Comparison of ENCODE assay signal across 22 mouse cellular contexts in the genomic region with DNA sequence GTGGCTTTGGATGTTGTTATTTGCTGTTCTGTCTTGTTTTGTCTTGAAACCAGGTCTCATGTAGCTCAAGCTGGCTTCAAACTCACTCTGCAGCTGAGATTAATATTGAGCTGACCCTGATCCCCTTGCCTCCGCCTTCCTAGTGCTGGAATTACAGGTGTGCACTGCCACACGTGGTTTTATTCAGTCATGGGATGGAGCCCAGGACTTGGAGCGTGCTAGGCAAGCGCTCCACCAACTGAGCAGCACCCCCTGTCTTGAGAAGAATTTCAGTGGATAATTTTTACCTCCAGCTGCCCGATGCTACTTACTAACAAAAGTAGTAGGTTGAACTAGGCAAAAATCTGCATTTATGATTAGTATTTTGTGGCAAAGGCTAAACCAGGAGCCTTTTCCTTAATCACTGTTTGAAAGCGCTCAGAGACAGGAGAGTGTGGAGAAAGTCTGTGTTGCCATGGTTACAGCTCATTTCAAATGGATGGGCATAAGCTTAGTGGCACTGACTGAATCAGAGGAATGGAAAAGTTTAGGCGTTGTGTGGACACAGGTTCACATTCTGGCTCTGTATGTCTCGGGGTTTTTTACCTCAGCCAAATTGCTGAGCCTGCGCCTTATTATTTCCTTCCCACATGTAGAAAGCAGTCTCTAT. TPM values are rescaled to one million over a fixed set of nuclear protein-coding genes. Genes with fewer than 3 reads are reported as not detected.
DNase-seq lines count a peak whose midpoint lies in the region; ATAC-seq lines count a peak whose summit lies in the region.
"Had no signal": no experiment of that assay in that cellular context is flagged by ENCODE, and none has a peak within 500 bp of the region (broad histone marks: within the 10 kb centered on the region; RNA-seq: fewer than 3 reads in every experiment).

No protein-coding gene starts in this region.

- no peaks in the 10 kb centered on the region for H3K4me1 ChIP-seq in hindbrain, embryonic 11.5 days (replicated peaks; ENCODE audit: control insufficient read depth, insufficient read depth, low read length)
- H3K4me1 ChIP-seq in hindbrain, embryonic 13.5 days (replicated peaks), result peaks cover 6% of the 10 kb centered on the region; the same call in 1 of the 2 replicates
- peaks cover 6% of the 10 kb centered on the region for H3K4me1 ChIP-seq in midbrain, embryonic 11.5 days (ENCODE audit: control insufficient read depth, insufficient read depth, low read length)
- H3K4me1 ChIP-seq in midbrain, embryonic 10.5 days, result peaks cover 14% of the 10 kb centered on the region

- DNase-seq in hindbrain, embryonic 11.5 days (ENCODE audit: low spot score), result peak; percentile 9
- no peak for DNase-seq in midbrain, embryonic 11.5 days (ENCODE audit: low spot score, missing footprints)
- DNase-seq in midbrain, embryonic 10.5 days (ENCODE audit: low spot score), result no peak
- DNase-seq in layer of hippocampus, adult 9-10 months (ENCODE audit: low spot score), result peak; percentile 46
- DNase-seq in telencephalon, adult 2 months (ENCODE audit: low read depth, low spot score), result peak; percentile 58
- no peak for DNase-seq in gastrocnemius, postnatal 4 days (ENCODE audit: low spot score in 2 of 2)
- DNase-seq: adrenal gland, postnatal 25 days; cerebellum, adult 9-10 months; gastrocnemius, postnatal 36 days; heart, postnatal 14 days; kidney, postnatal 4 days; liver; lung, adult 18-20 months had no signal

- H3K4me2 ChIP-seq in hindbrain, embryonic 11.5 days (replicated peaks; ENCODE audit: low read depth, low read length), result no peak overlapping the region
- H3K4me2 ChIP-seq in hindbrain, embryonic 13.5 days, result no peak overlapping the region
- no peak overlapping the region for H3K4me2 ChIP-seq in midbrain, embryonic 11.5 days
- H3K4me2 ChIP-seq: heart, embryonic 11.5 days; midbrain, embryonic 12.5 days had no signal

- no peak overlapping the region for H3K4me3 ChIP-seq in hindbrain, embryonic 11.5 days (ENCODE audit: low read depth, low read length)
- no peak overlapping the region for H3K4me3 ChIP-seq in hindbrain, embryonic 13.5 days
- H3K4me3 ChIP-seq in midbrain, embryonic 11.5 days (ENCODE audit: low read depth, low read length), result no peak overlapping the region
- H3K4me3 ChIP-seq in midbrain, embryonic 10.5 days, result no peak overlapping the region
- H3K4me3 ChIP-seq: midbrain, embryonic 12.5 days had no signal

- no peaks in the 10 kb centered on the region for H3K27me3 ChIP-seq in hindbrain, embryonic 11.5 days (ENCODE audit: control insufficient read depth, insufficient read depth, low read length)
- H3K27me3 ChIP-seq in hindbrain, embryonic 13.5 days, result peaks cover 6% of the 10 kb centered on the region
- no peaks in the 10 kb centered on the region; the same call in 1 of the 2 replicates for H3K27me3 ChIP-seq in midbrain, embryonic 11.5 days (ENCODE audit: control insufficient read depth, insufficient read depth, low read length)
- peaks cover 37% of the 10 kb centered on the region; the same call in 1 of the 2 replicates for H3K27me3 ChIP-seq in midbrain, embryonic 10.5 days (ENCODE audit: low read depth, poor library complexity, severe bottlenecking)

- WGBS in hindbrain, embryonic 11.5 days, result 67% methylated on average over 9 of the region's 9 CpGs
- 53% methylated on average over 9 of the region's 9 CpGs for WGBS in hindbrain, embryonic 13.5 days
- WGBS in midbrain, embryonic 11.5 days, result 40% methylated on average over 9 of the region's 9 CpGs
- 47% methylated on average over 9 of the region's 9 CpGs for WGBS in midbrain, embryonic 10.5 days

- H3K36me3 ChIP-seq in hindbrain, embryonic 11.5 days (ENCODE audit: control insufficient read depth, insufficient read depth, low read length), result no peaks in the 10 kb centered on the region
- no peaks in the 10 kb centered on the region for H3K36me3 ChIP-seq in hindbrain, embryonic 13.5 days
- H3K36me3 ChIP-seq in midbrain, embryonic 11.5 days (ENCODE audit: control insufficient read depth, insufficient read depth, low read length), result no peaks in the 10 kb centered on the region
- H3K36me3 ChIP-seq in midbrain, embryonic 10.5 days, result no peaks in the 10 kb centered on the region
- H3K36me3 ChIP-seq: midbrain, embryonic 12.5 days had no signal

- H3K27ac ChIP-seq in hindbrain, embryonic 11.5 days (ENCODE audit: low read depth, low read length), result no peak overlapping the region
- no peak overlapping the region for H3K27ac ChIP-seq in hindbrain, embryonic 13.5 days
- H3K27ac ChIP-seq in midbrain, embryonic 11.5 days (ENCODE audit: low read depth, low read length), result no peak overlapping the region
- no peak overlapping the region for H3K27ac ChIP-seq in midbrain, embryonic 10.5 days (replicated peaks)
- H3K27ac ChIP-seq: midbrain, embryonic 12.5 days had no signal

- ATAC-seq in hindbrain, embryonic 11.5 days (ENCODE audit: low FRiP score), result no peak
- ATAC-seq in hindbrain, embryonic 13.5 days (ENCODE audit: low FRiP score), result no peak
- peak; percentile 62; the same call in 1 of the 2 replicates for ATAC-seq in midbrain, embryonic 11.5 days (ENCODE audit: low FRiP score)
- ATAC-seq: activated CD4-positive, CD25-positive, alpha-beta regulatory T cell, adult 4 months; Patski had no signal

- H3K9me3 ChIP-seq in hindbrain, embryonic 11.5 days (ENCODE audit: control insufficient read depth, low read length), result no peaks in the 10 kb centered on the region
- no peaks in the 10 kb centered on the region for H3K9me3 ChIP-seq in hindbrain, embryonic 13.5 days
- H3K9me3 ChIP-seq in midbrain, embryonic 11.5 days (ENCODE audit: control insufficient read depth, low read length), result no peaks in the 10 kb centered on the region
- H3K9me3 ChIP-seq in midbrain, embryonic 10.5 days (replicated peaks), result no peaks in the 10 kb centered on the region
- H3K9me3 ChIP-seq: midbrain, embryonic 12.5 days had no signal

- H3K9ac ChIP-seq in hindbrain, embryonic 11.5 days (ENCODE audit: low read depth, low read length), result no peak overlapping the region
- H3K9ac ChIP-seq in hindbrain, embryonic 13.5 days, result no peak overlapping the region
- no peak overlapping the region for H3K9ac ChIP-seq in midbrain, embryonic 11.5 days (ENCODE audit: low read length)
- H3K9ac ChIP-seq: midbrain, embryonic 12.5 days had no signal

RNA-seq across cellular contexts. Expression of gene Vax1, which starts 24.2 kb away (rescaled TPM):
- polyA plus RNA-seq in hindbrain, embryonic 11.5 days (2014; fragmentation: Nextera tagmentation; extraction: Ambion mirVana), result 0.14 TPM in 1 of 2 replicates, not detected in the other
- polyA plus RNA-seq in hindbrain, embryonic 13.5 days (2015; fragmentation: Nextera tagmentation; extraction: Ambion mirVana), result not detected in 2 replicates
- polyA plus RNA-seq in midbrain, embryonic 11.5 days (2014; fragmentation: Nextera tagmentation; extraction: Ambion mirVana), result 0.18 and 0.65 TPM in 2 replicates
- 0.11 TPM in 1 of 2 replicates, not detected in the other for polyA plus RNA-seq in midbrain, embryonic 10.5 days (2016; fragmentation: Nextera tagmentation; extraction: Ambion mirVana)
- total RNA-seq in gastrocnemius, postnatal 4 days (2021), result not detected
- total RNA-seq: adrenal gland, postnatal 25 days; gastrocnemius, postnatal 36 days; heart, postnatal 14 days had no signal
- polyA plus RNA-seq: activated CD4-positive, CD25-positive, alpha-beta regulatory T cell, adult 4 months; heart, embryonic 11.5 days; intestine, embryonic 14.5 days; kidney, embryonic 14.5 days; neural tube, embryonic 11.5 days; Patski; stomach, embryonic 16.5 days had no signal

Comparison
In these comparisons a context has a peak if more than half of its experiments do, and no peak if none do; other contexts are left out.
1. DNase-seq: peak in hindbrain, embryonic 11.5 days (single experiment), layer of hippocampus, adult 9-10 months (single experiment) and telencephalon, adult 2 months (single experiment); none in midbrain, embryonic 11.5 days (single experiment), midbrain, embryonic 10.5 days (single experiment) and gastrocnemius, postnatal 4 days (0 of 2).